Mouse (Mus musculus) lung, postnatal 0 days (tissue): ENCODE results near the gene Rbms1. TPM values are rescaled to one million over a fixed set of nuclear protein-coding genes. Genes with fewer than 3 reads are reported as not detected.
A peak's percentile ranks its signal among the peaks of the same experiment; 100 is the strongest.

ENCODE experiments used
- ATAC-seq: fragments of 200-750 bp; cut with Nextera tagmentation; 2 replicates; pipeline ENCODE4 v1.8.0; 2017; ENCODE audit warnings: moderate library complexity
- DNase-seq: peaks from one replicate; pipeline ENCODE4 v3.0.0-alpha.2; 2016; ENCODE audit warnings: low spot score
- H3K27ac ChIP-seq: fragments of 300-500 bp; sonication (generic); 2 replicates; pipeline ENCODE4 v1.5.1; 2014; ENCODE audit warnings: antibody characterized with exemption, mild to moderate bottlenecking, low read length, mixed read lengths
- H3K27me3 ChIP-seq: fragments of 300-500 bp; sonication (generic); replicated peaks from 2 replicates; pipeline ENCODE4 v1.6.1; 2014; ENCODE audit warnings: low read length, mixed read lengths; ENCODE audit not compliant: insufficient read depth
- H3K36me3 ChIP-seq: fragments of 300-500 bp; sonication (generic); 2 replicates; pipeline ENCODE4 v1.6.1; 2014; ENCODE audit warnings: low read length, mixed read lengths; ENCODE audit not compliant: insufficient read depth
- H3K4me1 ChIP-seq: fragments of 300-500 bp; sonication (generic); 2 replicates; pipeline ENCODE4 v1.6.1; 2014; ENCODE audit warnings: antibody characterized with exemption, low read depth, low read length, mixed read lengths; ENCODE audit not compliant: insufficient read depth
- H3K4me2 ChIP-seq: fragments of 300-500 bp; sonication (generic); replicated peaks from 2 replicates; pipeline ENCODE4 v1.6.1; 2014; ENCODE audit warnings: low read depth, mild to moderate bottlenecking, low read length, moderate library complexity, mixed read lengths
- H3K4me3 ChIP-seq: fragments of 300-500 bp; sonication (generic); 2 replicates; pipeline ENCODE4 v1.5.1; 2014; ENCODE audit warnings: low read depth, low read length
- H3K9ac ChIP-seq: fragments of 300-500 bp; sonication (generic); replicated peaks from 2 replicates; pipeline ENCODE4 v1.6.1; 2014; ENCODE audit warnings: low read depth, mild to moderate bottlenecking
- H3K9me3 ChIP-seq: fragments of 300-500 bp; sonication (generic); 2 replicates; pipeline ENCODE4 v1.6.1; 2016; ENCODE audit warnings: low read length, mixed read lengths
- CTCF ChIP-seq: IDR thresholded peaks from 2 replicates; pipeline ENCODE4 v1.5.1; 2016; ENCODE audit warnings: antibody characterized with exemption, mild to moderate bottlenecking
- EP300 ChIP-seq: IDR thresholded peaks from 2 replicates; pipeline ENCODE4 v1.6.1; 2016; ENCODE audit warnings: antibody characterized with exemption, mild to moderate bottlenecking, control low read depth
- WGBS: fragments of 180-500 bp; shearing (Covaris S2); extraction: QIAGEN DNeasy Blood & Tissue Kit; methylation state at CpG from one replicate; pipeline ENCODE4 v1.1.7; 2014; 5-methylcytosine and 5-hydroxymethylcytosine counted together
- polyA plus RNA-seq: library from polyadenylated mRNA; unstranded; fragments of >200 nt; fragmentation: Nextera tagmentation; extraction: Ambion mirVana; gene quantifications from 2 replicates; pipeline ENCODE4 v1.2.1, GENCODE M21; 2015

Rbms1 gene
- polyA plus RNA-seq, 1 experiment from 2014 or later = 156 TPM

DNA sequence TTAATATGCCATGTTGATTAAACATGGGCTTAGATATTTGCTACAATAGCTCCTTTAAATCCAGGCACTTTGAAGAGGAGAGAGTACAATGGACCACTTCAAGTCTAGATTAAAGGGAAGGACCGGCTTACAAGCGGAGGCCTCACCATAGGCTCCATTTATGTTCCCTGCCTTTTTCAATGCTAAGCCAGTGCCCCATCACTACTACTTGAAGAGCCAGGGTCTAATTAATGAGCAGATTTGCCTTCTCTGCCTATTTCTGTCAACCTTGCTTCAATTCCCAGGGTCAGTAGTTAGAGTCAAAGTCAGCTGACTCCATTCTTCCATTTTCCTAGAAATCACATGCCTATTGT lies 166.4 kb downstream of the Rbms1 start:
- TF ChIP-seq CTCF (no peak), EP300 (no peak)
- Histone ChIP-seq H3K4me3 (no peak overlapping the region), H3K9me3 (no peaks in the 10 kb centered on the region), H3K4me2 (no peak overlapping the region), H3K27me3 (no peaks in the 10 kb centered on the region), H3K4me1 (peaks cover 12% of the 10 kb centered on the region), H3K9ac (no peak overlapping the region), H3K27ac (0 out of 2 replicates have a peak overlapping the region, but pooled peaks have one; percentile 11), H3K36me3 (peaks cover 6% of the 10 kb centered on the region; the same call in 1 of the 2 replicates)
- DNase-seq (no peak), ATAC-seq (no peak)
- WGBS = 68% methylated on average over 2 of the region's 2 CpGs

DNA sequence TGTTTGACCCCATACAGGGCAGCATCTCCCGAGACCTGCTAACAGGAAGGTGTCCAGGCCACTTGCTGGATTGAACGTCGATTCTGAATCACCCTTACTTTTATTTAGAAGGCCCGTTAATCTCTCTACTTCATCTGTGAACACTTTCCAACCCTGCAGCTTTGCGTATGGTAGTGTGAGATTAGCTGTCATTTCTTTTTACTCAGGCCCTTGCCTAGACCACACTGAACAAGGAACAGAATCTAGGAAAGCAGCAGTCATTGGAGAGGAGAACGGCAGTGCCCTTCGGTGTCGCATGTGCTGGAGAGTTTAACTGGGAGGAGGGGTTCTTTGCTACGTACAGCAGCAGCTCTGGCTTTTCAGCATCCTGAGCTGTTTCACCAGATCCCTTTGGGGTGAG lies 167.1 kb downstream of the Rbms1 start:
- DNase-seq = no peak
- no peak for TF ChIP-seq CTCF
- TF ChIP-seq EP300 = no peak
- 79% methylated on average over 9 of the region's 9 CpGs for WGBS
- Histone ChIP-seq H3K4me3 (no peak overlapping the region), H3K27ac (no peak overlapping the region), H3K27me3 (no peaks in the 10 kb centered on the region), H3K4me2 (no peak overlapping the region), H3K4me1 (peaks cover 9% of the 10 kb centered on the region), H3K36me3 (peaks cover 6% of the 10 kb centered on the region; the same call in 1 of the 2 replicates), H3K9ac (no peak overlapping the region), H3K9me3 (no peaks in the 10 kb centered on the region)
- ATAC-seq = no peak

DNA sequence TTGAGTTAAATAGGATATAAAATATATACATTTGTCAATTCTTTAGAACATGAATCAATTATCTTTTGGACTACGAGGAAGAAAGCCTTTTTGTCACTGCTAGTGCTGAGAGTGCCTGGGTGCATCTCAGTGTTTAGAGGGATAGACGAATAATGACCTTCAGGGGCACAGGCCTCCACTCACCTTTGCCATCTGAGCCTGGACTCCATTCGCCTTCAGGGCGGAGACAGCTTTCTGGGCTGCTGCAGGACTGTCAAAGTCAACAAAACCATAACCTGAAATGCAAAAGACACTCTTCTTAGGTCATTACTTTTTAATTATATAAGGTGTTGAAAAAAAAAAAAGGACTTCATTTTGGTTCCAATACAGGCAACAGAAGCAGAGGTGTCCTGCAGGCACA lies 170.5 kb downstream of the Rbms1 start:
- Histone ChIP-seq H3K27ac (no peak overlapping the region), H3K36me3 (peaks cover 19% of the 10 kb centered on the region; the same call in 1 of the 2 replicates), H3K9me3 (no peaks in the 10 kb centered on the region), H3K4me1 (no peaks in the 10 kb centered on the region), H3K4me3 (no peak overlapping the region), H3K4me2 (no peak overlapping the region), H3K9ac (no peak overlapping the region), H3K27me3 (no peaks in the 10 kb centered on the region)
- 87% methylated on average over 4 of the region's 4 CpGs for WGBS
- ATAC-seq = no peak
- DNase-seq = no peak
- TF ChIP-seq EP300 (no peak), CTCF (no peak)

DNA sequence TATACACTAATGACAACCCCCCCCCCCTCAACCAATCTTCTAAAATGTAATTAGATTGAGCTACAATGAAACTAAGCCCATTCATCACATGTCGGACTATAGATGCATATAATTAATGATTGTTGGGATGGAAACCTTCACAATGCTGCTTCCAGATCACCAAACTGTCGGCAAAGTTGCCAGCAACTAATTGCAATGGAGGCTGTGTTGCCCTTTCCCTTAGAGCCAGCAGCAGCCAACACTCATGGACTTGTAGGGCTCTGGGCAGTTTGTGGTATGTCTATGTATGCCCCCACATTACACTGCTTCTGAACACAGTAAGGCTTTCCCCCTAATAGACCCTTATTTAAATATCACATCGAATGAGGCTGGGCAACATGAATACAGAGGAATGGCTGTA lies 173.9 kb downstream of the Rbms1 start:
- H3K27ac ChIP-seq = no peak overlapping the region
- H3K4me3 ChIP-seq = no peak overlapping the region
- ATAC-seq = no peak
- TF ChIP-seq EP300 (no peak), CTCF (no peak)
- 85% methylated on average over 3 of the region's 3 CpGs for WGBS
- H3K27me3 ChIP-seq = no peaks in the 10 kb centered on the region
- H3K4me1 ChIP-seq = no peaks in the 10 kb centered on the region
- DNase-seq = no peak
- no peaks in the 10 kb centered on the region for H3K9me3 ChIP-seq
- H3K9ac ChIP-seq = no peak overlapping the region
- peaks cover 13% of the 10 kb centered on the region; the same call in 1 of the 2 replicates for H3K36me3 ChIP-seq
- H3K4me2 ChIP-seq = no peak overlapping the region

DNA sequence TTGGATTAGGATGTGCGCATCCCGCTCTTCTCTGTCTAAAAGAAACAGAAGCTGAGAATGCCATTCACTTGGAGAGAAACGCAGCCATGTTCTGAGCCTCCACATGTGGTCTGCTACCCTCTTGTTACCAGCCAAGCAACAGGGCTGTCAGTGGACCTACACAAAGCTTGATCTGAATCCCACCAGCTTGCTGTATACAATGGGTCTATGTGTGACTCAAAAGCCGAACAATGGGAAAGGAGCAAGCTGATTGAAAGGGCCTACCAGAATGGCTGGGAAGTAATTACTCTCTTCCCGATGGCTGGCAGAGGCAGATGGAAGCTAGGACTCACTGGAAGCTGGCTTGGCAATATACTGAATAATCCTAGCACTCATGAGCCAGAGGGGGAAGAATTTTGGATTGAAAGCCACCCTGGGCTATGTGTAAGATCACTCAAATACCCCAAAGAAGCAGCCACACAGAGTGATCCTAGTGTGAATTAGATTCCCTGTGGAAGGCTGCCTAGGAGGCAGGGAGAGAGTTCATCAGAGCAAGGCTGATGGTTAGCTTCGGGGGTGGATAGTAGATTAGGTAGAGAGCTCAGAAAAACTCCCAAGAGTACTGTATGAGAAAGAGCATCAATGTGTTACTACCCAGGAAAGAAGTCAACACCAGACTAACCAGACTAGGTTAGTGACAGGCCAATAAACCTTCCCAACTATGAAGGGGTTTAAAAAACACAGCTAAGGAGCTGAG lies 174.7 kb downstream of the Rbms1 start:
- no peak overlapping the region for H3K4me2 ChIP-seq
- H3K9ac ChIP-seq = no peak overlapping the region
- no peak overlapping the region for H3K4me3 ChIP-seq
- no peaks in the 10 kb centered on the region for H3K4me1 ChIP-seq
- DNase-seq (no peak), ATAC-seq (no peak)
- WGBS = 86% methylated on average over 6 of the region's 6 CpGs
- no peak for TF ChIP-seq CTCF
- no peak for TF ChIP-seq EP300
- H3K27ac ChIP-seq = no peak overlapping the region
- H3K36me3 ChIP-seq = peaks cover 13% of the 10 kb centered on the region; the same call in 1 of the 2 replicates
- H3K9me3 ChIP-seq = no peaks in the 10 kb centered on the region
- no peaks in the 10 kb centered on the region for H3K27me3 ChIP-seq

DNA sequence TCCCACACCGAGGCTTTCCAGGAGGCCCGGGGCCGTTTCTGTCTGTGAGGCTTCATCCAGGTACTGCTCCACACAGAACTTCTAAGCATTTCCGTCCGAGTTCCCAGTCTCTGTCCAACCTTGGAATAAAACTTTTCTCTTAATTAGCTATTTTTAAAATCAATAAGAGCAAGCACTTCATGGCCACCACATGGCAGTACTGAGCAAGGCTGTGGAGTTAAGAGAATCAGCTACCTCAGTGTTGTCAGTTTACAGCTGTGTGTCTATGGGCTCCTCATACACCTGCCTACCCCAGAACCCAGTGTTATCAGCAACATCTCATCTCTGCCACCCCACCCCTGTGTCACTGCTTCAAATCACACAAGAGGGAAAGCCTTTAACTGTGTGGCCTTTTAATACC lies 175.9 kb downstream of the Rbms1 start:
- ATAC-seq = no peak
- no peak overlapping the region for H3K27ac ChIP-seq
- TF ChIP-seq CTCF = peak; percentile 57
- no peak for TF ChIP-seq EP300

More for the DNA sequence above, 175.9 kb downstream of the Rbms1 start:
- Histone ChIP-seq H3K36me3 (0 out of 2 replicates have a peak, but pooled peaks cover 17% of the 10 kb centered on the region), H3K9me3 (no peaks in the 10 kb centered on the region), H3K4me3 (no peak overlapping the region), H3K27me3 (no peaks in the 10 kb centered on the region), H3K9ac (no peak overlapping the region), H3K4me1 (no peaks in the 10 kb centered on the region), H3K4me2 (no peak overlapping the region)
- DNase-seq = no peak
- WGBS = 88% methylated on average over 5 of the region's 5 CpGs
